Mouse (Mus musculus) spleen, postnatal 36 days (tissue): ENCODE measurements around the gene Zfp524.
"Not testable (repeated sequence)": the region's sequence is repeated elsewhere in the genome, so short reads cannot be mapped to it uniquely, and the experiment has no call there.

Source experiments
- DNase-seq, 2 experiments: peaks; one replicate each; pipeline ENCODE4 v3.0.0; 2022; ENCODE audit warnings: low spot score in 2 of 2, mixed read lengths in 1 of 2

The Zfp524 gene

GRCm38 (mm10) chr7:5014251-5015117 lies at the start of gene Zfp524, which contains the start of gene Fiz1:
Zfp524 (plus strand) TSS chr7:5014415.
Fiz1 (minus strand) TSS chr7:5014697.
- peak; percentile 94 for DNase-seq

DNA sequence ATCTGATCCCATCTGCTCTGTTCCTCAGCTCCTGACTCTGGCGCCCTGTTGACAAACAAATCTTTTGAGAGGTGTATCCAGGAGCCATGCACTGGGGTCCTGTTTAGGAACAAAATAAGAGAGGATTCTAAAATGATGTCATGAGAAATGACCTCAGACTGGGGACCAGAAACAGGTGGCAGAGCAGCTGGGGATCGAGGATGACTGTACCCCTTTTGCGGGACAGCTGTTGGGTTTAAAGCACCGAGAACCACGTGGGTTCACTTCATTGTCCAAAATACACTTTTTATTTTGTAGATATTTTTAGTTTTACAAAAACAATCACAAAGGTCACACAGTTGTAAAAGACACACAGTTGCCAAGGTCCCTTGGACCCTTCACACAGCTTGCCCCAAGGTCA lies 49.2 kb upstream of the Zfp524 start:
- no peak for DNase-seq

GRCm38 (mm10) chr7:4971068-4971467 lies 43.1 kb upstream of the Zfp524 start, which contains the start of gene Sbk3:
Sbk3 (minus strand) TSS chr7:4971168.
- DNase-seq, result no peak

DNA sequence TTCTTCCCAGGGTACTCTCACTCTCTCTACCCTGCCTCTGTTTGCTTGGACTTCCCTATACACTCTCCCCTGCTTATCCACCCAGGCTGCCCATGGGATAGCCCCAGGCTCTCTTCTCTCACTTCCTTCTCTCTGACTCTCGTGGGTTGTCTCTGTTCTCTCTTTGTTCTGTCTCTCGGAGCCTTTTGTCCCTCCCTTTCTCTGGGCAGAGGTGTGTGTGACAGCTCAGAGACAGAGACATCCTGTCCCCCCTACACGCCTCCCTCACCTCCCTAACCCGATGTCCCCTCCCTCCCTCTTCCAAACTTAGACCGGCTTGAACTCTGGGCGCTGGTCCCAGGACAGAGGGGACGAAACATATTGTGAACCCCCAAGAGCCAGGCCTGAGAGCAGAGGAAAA lies 42.5 kb upstream of the Zfp524 start:
- DNase-seq, result no peak

GRCm38 (mm10) chr7:4972321-4973047 lies 41.7 kb upstream of the Zfp524 start:
- no peak for DNase-seq

DNA sequence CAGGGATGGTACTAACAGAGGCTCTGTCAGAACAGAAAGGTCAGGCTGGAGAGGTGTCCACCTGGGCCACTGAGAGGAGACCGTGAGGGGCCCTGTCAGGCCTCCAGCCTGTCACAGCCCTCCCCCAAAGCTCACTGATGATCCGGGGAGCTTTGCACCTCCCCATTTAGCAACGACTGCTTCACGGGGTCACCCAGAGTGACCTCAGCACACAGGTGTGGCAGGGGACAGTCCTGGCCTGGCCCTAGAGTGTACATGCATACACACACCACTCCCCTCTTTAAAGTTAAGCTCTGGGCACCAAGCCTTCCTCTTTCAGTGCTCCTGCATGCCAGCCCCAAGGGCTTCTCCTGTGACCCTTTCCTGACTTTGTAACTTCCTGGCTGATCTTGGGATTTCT lies 38.8 kb upstream of the Zfp524 start:
- DNase-seq, result no peak

GRCm38 (mm10) chr7:4976832-4977231 lies 37.4 kb upstream of the Zfp524 start:
- no peak for DNase-seq

DNA sequence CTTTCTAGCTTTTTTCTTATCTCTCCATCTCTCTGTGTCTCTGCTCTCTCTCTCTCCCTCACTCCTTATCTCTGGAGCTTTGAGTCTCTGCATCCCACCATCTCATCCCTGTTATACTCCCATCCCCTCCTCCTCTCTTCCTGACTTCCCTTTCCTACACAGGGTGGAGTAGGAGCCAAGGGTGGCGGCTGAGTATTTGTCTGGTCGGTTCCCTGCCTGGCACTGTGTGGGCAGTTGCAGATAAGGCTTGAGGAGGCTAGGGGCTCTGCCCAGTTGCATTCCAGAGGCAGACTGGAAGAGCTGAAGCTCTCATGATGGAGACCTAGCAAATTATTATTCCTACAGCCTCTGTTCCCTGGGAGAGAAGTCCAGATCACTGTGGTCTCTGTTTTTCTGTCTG lies 26.0 kb upstream of the Zfp524 start:
- no peak for DNase-seq

GRCm38 (mm10) chr7:4993347-4993998 lies 20.7 kb upstream of the Zfp524 start:
- no peak for DNase-seq

DNA sequence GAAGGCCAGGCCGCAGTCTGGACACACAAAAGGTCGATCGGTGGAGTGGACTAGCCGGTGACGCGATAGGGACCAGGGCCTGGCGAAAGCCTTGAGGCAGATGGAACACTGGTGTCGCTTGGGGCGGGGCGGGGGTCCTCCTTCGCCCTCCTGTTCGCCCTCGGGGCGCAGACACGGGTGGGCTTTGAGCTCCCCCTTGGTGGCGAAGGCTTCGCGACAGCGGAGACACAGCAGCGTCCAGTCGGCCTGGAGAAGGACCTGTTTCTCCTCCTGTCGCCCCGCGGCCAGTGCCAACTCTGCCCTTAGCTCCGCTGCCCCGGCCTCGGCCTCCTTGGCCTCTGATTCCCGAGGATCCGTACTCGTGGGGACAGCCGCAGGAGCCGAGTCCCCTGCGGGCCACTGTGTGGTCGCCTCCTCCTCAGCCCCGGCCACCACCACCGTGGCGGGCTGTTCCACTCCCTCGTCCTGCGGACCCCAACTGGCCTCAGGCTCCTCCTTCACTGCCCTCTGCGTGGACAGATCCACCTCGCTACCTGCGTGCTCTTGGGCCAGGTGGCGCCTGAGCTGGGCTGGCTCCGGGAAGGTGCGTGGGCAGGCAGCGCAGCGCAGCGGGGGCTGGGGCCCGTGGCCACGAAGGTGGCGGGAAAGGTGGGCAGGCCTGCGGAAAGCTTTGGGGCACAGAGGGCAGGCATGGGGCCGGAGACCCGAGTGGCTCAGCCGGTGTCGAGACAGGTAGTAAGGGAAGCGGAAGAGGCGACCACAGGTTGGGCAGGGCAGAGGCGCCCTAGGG lies 20.0 kb upstream of the Zfp524 start:
- no peak for DNase-seq

- no peak for DNase-seq
Measured at GRCm38 (mm10) chr7:4995268-4996002, 18.8 kb upstream of the Zfp524 start.

DNA sequence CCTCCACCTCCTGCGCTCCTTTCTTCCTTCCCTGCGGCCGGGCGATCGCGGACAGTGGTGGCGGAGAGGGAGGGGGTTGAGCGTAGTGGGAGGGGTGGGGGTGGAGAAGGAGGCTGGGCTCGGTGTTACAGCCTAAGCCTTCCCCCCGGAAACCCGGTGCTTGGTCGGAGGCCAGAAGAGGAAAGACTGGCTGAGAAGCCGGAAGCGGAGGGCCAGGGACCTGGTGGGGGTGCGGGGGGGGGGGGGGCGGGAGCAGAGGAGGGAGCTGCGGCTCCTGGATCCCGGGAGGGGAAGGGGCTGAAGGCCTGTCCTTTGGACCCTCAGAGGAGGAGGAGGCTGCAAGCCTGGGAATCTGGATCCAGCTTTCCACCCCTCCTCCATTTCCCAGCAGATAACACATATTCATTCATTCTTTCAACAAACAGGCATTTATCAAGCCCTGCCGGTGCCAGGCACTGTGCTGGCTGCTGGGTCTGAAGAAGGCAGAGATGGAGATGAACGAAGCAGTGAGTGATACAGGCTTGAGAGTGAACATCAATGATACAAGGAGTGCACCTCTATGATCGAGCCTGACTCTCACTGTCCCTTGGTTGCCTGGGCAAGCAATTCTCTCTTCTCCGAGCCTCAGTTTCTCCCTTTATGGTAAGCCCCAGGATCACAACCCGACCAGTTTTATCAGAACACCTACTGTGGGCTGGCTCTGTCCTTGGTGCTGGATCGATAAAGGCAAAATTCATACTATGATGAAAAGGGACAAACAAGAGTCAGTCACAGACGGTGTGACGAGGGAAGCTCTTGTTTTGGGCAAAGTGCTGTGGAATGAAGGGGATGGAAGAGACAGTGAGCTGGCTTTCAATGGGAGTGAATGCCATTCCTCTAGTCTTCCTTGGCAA lies 18.0 kb upstream of the Zfp524 start, which contains the start of gene Zfp579:
Gene Zfp579, minus strand, starts transcription at position 156 of the 893 bp plus-strand sequence.
- peak; percentile 67 to 71 for DNase-seq

DNA sequence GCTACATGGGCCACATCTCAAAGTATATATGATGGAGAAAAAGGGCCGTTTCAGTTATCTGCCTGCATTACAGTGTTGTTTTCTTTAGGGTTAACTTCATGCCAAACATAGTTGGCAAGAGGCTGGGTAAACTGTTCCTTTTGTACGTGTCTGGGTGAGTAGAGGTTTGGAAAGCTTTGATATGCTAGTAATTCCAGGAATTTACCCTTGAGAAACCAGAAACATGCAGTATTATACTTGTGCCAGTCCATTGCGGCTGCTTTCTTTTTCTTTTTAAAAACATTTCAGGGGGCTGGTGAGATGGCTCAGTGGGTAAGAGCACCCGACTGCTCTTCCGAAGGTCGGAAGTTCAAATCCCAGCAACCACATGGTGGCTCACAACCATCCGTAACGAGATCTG lies 17.3 kb upstream of the Zfp524 start:
- no peak for DNase-seq

- no peak for DNase-seq
Measured at GRCm38 (mm10) chr7:4999876-5000275, 14.3 kb upstream of the Zfp524 start.

DNA sequence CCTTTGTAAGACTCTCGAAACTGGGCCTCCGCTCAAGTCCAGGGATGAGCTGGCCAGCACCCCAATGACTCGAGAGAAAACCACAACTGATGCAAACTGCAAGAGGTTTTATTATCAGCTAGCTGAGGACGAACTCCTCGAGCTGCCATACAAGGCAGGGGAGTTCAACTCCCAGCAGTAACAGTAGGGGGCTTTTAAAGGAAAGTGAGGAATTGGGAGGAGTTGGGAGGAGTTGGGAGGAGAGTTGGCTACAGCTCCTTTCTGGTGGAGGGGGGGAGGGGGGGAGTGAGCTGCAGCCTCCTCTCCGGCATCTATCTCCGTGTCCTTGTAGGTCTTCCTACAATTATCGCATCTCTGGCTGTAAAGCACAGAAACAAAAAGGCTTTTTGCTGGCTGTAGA lies 11.3 kb upstream of the Zfp524 start:
- DNase-seq, result not testable (repeated sequence)

- no peak for DNase-seq
Measured at GRCm38 (mm10) chr7:5008229-5008628, 6.0 kb upstream of the Zfp524 start.

GRCm38 (mm10) chr7:5012681-5013513 lies 1.3 kb upstream of the Zfp524 start:
- DNase-seq, result no peak

DNA sequence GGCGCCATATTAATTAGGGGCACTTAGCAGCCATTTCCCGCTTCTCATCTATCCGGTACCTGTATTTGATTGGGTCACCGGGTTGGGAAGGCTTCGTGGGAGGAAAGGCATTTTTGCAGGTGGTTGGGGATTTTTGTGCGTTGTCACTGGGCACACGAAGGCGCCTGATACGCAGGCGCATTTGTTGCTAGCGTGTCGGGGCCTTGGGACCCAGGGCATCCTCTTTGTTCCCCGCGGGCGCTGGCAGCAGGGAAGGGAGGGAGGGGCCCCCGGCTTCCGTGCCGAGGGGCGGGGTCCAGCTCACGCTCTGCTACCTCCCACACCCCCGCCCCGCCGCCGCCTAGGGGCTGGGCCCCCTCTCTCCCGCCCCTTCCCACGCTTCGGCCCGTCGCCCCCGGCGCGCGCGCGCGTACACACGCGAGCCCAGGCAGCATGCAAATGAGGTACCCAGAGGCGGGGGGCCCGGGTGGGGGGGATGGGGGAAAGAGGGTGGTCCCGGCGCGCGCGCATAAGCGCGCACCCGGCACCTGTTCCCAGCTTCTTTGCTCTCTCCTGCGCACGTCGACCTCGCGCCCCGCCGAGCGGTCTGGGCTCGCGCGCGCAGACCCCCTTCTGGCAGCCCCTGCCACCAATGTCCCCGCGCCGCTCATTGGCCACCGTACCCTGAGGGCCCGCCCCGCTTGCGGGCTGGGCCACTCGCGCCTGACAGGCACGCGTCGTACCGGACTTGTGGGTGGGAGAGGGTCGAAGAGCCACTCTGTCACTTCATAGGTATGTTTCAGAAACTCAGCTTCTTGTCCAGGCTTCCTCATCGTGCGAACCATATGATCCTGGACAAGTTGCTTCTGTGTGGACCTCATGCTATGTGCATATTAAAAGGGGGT lies 1.1 kb downstream of the Zfp524 start, which contains the start of gene Gm44973:
Gene Gm44973, plus strand, starts transcription at position 379 of the 884 bp plus-strand sequence.
- DNase-seq, result peak; percentile 92 to 93
